Mouse (Mus musculus) heart, embryonic 11.5 days (tissue): ENCODE data around the gene Irx3. TPM values are rescaled to one million over a fixed set of nuclear protein-coding genes. Genes with fewer than 3 reads are reported as not detected.

Source experiments
- ATAC-seq: fragments of 200-750 bp; cut with Nextera tagmentation; replicated peaks from 2 replicates; pipeline ENCODE4 v1.8.0; 2017; ENCODE audit warnings: moderate library complexity; ENCODE audit not compliant: insufficient number of reproducible peaks, low FRiP score, low TSS enrichment
- H3K27ac ChIP-seq: fragments of 300-500 bp; sonication (generic); 2 replicates; pipeline ENCODE4 v1.5.1; 2014; ENCODE audit warnings: mild to moderate bottlenecking, low read depth, low read length
- H3K27me3 ChIP-seq: fragments of 300-500 bp; sonication (generic); 2 replicates; pipeline ENCODE4 v1.6.1; 2014; ENCODE audit warnings: mild to moderate bottlenecking, low read length, mixed read lengths; ENCODE audit not compliant: control insufficient read depth, insufficient read depth
- H3K36me3 ChIP-seq: fragments of 300-500 bp; sonication (generic); 2 replicates; pipeline ENCODE4 v1.6.1; 2014; ENCODE audit warnings: mild to moderate bottlenecking, low read length, moderate library complexity, mixed read lengths; ENCODE audit not compliant: control insufficient read depth, insufficient read depth
- H3K4me1 ChIP-seq: fragments of 300-500 bp; sonication (generic); 2 replicates; pipeline ENCODE4 v1.6.1; 2014; ENCODE audit warnings: low read length; ENCODE audit not compliant: control insufficient read depth, insufficient read depth
- H3K4me2 ChIP-seq: fragments of 300-500 bp; sonication (generic); 2 replicates; pipeline ENCODE4 v1.6.1; 2014; ENCODE audit warnings: mild to moderate bottlenecking, moderate library complexity
- H3K4me3 ChIP-seq: fragments of 300-500 bp; sonication (generic); 2 replicates; pipeline ENCODE4 v1.5.1; 2014; ENCODE audit warnings: low read depth, low read length
- H3K9ac ChIP-seq: fragments of 300-500 bp; sonication (generic); 2 replicates; pipeline ENCODE4 v1.6.1; 2014; ENCODE audit warnings: mild to moderate bottlenecking, low read depth, low read length, moderate library complexity
- H3K9me3 ChIP-seq: fragments of 300-500 bp; sonication (generic); replicated peaks from 2 replicates; pipeline ENCODE4 v1.6.1; 2016; ENCODE audit warnings: low read length; ENCODE audit not compliant: control insufficient read depth
- WGBS: fragments of 180-500 bp; shearing (Covaris S2); extraction: QIAGEN DNeasy Blood & Tissue Kit; methylation state at CpG from one replicate; pipeline ENCODE4 v1.1.7; 2014; ENCODE audit not compliant: insufficient replicate concordance; 5-methylcytosine and 5-hydroxymethylcytosine counted together
- polyA plus RNA-seq: library from polyadenylated mRNA; unstranded; fragments of >200 nt; fragmentation: Nextera tagmentation; extraction: Ambion mirVana; gene quantifications from 2 replicates; pipeline ENCODE4 v1.2.1, GENCODE M21; 2014

Gene Irx3
- polyA plus RNA-seq, 1 experiment from 2014 or later, result 7.9 TPM

- no peaks in the 10 kb centered on the region for H3K27me3 ChIP-seq
- 34% methylated on average over 8 of the region's 8 CpGs for WGBS
- no peak overlapping the region for H3K4me2 ChIP-seq
- no peaks in the 10 kb centered on the region for H3K9me3 ChIP-seq
- H3K4me1 ChIP-seq, result 0 out of 2 replicates have a peak, but pooled peaks cover 4% of the 10 kb centered on the region
- H3K36me3 ChIP-seq, result no peaks in the 10 kb centered on the region
- H3K27ac ChIP-seq, result no peak overlapping the region
- ATAC-seq, result no peak; the same call in 1 of the 2 replicates
- H3K9ac ChIP-seq, result no peak overlapping the region
- no peak overlapping the region for H3K4me3 ChIP-seq
These were observed 36.3 kb downstream of the Irx3 start for GRCm38 (mm10) chr8:91765411-91766034.

- H3K9ac ChIP-seq, result no peak overlapping the region
- no peaks in the 10 kb centered on the region for H3K27me3 ChIP-seq
- H3K4me2 ChIP-seq, result no peak overlapping the region
- peaks cover 3% of the 10 kb centered on the region; the same call in 1 of the 2 replicates for H3K9me3 ChIP-seq
- H3K4me3 ChIP-seq, result no peak overlapping the region
- 77% methylated on average over 7 of the region's 7 CpGs for WGBS
- no peak overlapping the region for H3K27ac ChIP-seq
- H3K36me3 ChIP-seq, result no peaks in the 10 kb centered on the region
- H3K4me1 ChIP-seq, result 0 out of 2 replicates have a peak, but pooled peaks cover 2% of the 10 kb centered on the region
- ATAC-seq, result no peak
These were observed 46.3 kb downstream of the Irx3 start for GRCm38 (mm10) chr8:91755566-91755965.

GRCm38 (mm10) chr8:91755062-91755461, 46.8 kb downstream of the Irx3 start:
- no peaks in the 10 kb centered on the region for H3K27me3 ChIP-seq
- H3K9me3 ChIP-seq, result peaks cover 3% of the 10 kb centered on the region; the same call in 1 of the 2 replicates
- peaks cover 6% of the 10 kb centered on the region; the same call in 1 of the 2 replicates for H3K4me1 ChIP-seq
- no peak overlapping the region for H3K4me2 ChIP-seq
- H3K4me3 ChIP-seq, result no peak overlapping the region
- no peak for ATAC-seq
- H3K36me3 ChIP-seq, result no peaks in the 10 kb centered on the region
- WGBS, result 87% methylated on average over 9 of the region's 9 CpGs
- H3K27ac ChIP-seq, result no peak overlapping the region
- no peak overlapping the region for H3K9ac ChIP-seq

GRCm38 (mm10) chr8:91750794-91751125, 51.1 kb downstream of the Irx3 start:
- ATAC-seq, result no peak
- Histone ChIP-seq H3K4me3 (no peak overlapping the region), H3K27me3 (peaks cover 8% of the 10 kb centered on the region; the same call in 1 of the 2 replicates), H3K4me2 (no peak overlapping the region), H3K9ac (no peak overlapping the region), H3K4me1 (peaks cover 10% of the 10 kb centered on the region; the same call in 1 of the 2 replicates), H3K36me3 (no peaks in the 10 kb centered on the region), H3K9me3 (peaks cover 3% of the 10 kb centered on the region; the same call in 1 of the 2 replicates), H3K27ac (no peak overlapping the region)
- WGBS, result 46% methylated on average over 7 of the region's 7 CpGs

GRCm38 (mm10) chr8:91750096-91750793, 51.6 kb downstream of the Irx3 start:
- peaks cover 8% of the 10 kb centered on the region; the same call in 1 of the 2 replicates for H3K27me3 ChIP-seq
- no peak overlapping the region for H3K4me2 ChIP-seq
- peaks cover 3% of the 10 kb centered on the region; the same call in 1 of the 2 replicates for H3K9me3 ChIP-seq
- no peak overlapping the region for H3K4me3 ChIP-seq
- 57% methylated on average over 15 of the region's 15 CpGs for WGBS
- no peak for ATAC-seq
- H3K36me3 ChIP-seq, result no peaks in the 10 kb centered on the region
- H3K4me1 ChIP-seq, result peaks cover 10% of the 10 kb centered on the region; the same call in 1 of the 2 replicates
- no peak overlapping the region for H3K9ac ChIP-seq
- H3K27ac ChIP-seq, result no peak overlapping the region

GRCm38 (mm10) chr8:91749412-91749811, 52.5 kb downstream of the Irx3 start:
- H3K27me3 ChIP-seq, result peaks cover 8% of the 10 kb centered on the region; the same call in 1 of the 2 replicates
- no peak overlapping the region for H3K27ac ChIP-seq
- no peak overlapping the region for H3K4me3 ChIP-seq
- H3K9me3 ChIP-seq, result peaks cover 3% of the 10 kb centered on the region; the same call in 1 of the 2 replicates
- H3K4me1 ChIP-seq, result peaks cover 10% of the 10 kb centered on the region; the same call in 1 of the 2 replicates
- no peak overlapping the region for H3K9ac ChIP-seq
- no peak for ATAC-seq
- no peaks in the 10 kb centered on the region for H3K36me3 ChIP-seq
- 74% methylated on average over 5 of the region's 5 CpGs for WGBS
- no peak overlapping the region for H3K4me2 ChIP-seq
